Mouse (Mus musculus) natural killer cell, adult 2 months (primary cell): ENCODE measurements around the gene Itpk1.
A peak's percentile ranks its signal among the peaks of the same experiment; 100 is the strongest.

Experiments used
- DNase-seq, 2 experiments: peaks; one replicate each; pipeline ENCODE4 v3.0.0; 2022; ENCODE audit warnings: low spot score in 2 of 2

The Itpk1 gene

DNA sequence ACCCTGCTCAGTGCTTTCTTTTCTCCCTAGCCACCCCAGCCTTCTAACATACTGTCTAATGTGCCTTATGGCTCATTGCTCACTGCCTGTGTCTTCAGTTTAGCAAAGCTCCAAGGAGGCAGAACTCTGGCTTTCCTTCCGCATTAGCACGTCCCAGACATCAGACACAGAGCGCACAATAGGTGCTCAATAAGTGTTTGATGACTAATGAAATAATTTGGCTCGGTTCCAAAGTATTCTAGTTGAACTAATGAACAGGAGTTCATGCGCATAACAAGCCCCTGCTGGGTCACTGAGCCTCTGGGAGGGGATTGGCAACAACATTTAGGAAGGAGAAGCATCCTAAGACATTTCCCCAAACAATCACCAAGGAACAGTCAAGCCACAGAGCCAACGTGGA lies 152.7 kb downstream of the Itpk1 start:
- DNase-seq = no peak

DNA sequence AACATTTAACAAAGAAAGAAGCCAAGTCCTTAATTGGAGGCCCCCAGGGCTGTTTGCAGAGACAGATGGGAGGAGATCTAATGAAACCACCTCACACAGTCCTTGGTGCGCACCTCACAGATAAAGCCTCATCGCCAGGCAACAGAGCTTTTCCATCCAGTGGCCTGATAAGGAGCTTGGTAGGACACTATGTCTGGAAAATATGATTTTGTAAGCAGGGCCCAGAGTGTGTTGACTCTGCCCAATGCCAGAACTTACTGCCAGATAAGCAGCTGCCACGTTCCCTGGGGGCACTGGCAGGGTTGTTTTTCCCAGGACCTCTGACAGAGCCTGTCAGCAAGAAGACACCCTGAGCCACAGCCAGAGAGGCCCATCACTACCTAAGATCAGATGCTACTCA lies 153.5 kb downstream of the Itpk1 start:
- no peak for DNase-seq

DNA sequence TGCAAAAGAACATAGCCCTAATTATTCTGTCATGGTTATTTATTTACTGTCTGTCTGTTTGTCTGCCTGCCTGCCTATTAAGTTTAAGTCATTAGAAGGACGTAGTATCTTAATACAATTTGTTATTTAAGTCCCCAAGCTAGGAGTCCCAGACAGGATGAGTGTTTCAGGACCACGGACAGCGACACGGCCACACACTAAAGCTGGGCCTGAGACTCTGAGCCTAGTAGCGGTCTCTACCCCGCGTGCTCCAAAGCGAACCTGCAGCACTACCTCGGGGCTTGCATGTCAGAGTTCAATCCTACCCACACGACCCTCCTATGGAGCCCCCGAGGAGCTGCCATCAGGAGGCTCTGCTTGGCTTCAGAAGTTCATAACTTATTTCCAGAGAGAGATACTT lies 154.2 kb downstream of the Itpk1 start:
- peak; percentile 32 to 42 for DNase-seq

DNA sequence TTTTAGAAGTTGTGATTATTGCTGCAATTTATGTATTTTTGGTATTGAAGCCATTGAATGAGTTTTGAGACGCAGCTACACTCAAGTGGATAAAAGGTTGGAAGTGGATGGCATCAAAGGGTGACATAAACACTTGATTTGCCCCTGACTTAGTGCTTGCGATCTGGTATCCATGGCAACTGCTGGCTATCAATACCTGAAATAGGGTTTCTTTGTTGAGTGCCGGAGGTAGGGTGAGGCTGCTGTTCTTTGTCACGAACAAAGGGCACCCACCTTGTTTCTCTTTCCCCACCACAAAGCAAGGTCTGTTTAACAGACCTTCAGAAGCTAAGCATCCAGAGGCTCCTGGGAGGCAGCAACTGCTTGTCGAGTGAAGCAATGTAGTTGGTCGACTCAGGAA lies 159.6 kb downstream of the Itpk1 start:
- no peak for DNase-seq

DNA sequence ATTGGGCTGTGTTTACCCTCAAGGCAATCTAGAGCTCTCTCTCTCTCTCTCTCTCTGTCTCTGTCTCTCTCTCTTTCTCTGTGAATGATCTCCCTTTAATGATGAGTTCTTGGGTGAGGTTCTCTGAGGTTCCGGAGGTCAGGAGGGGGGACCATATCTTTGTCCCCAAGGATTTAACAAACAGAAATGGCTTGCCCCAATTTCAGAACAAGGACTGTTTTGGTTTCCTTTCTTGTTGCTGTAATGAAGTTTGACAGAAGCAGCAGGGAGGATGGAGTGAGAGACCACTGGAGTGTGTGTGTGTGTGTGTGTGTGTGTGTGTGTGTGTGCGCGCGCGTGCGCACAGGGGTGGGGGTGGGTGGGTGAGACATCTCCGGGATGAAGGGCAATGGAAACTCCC lies 163.6 kb downstream of the Itpk1 start:
- DNase-seq = no peak

DNA sequence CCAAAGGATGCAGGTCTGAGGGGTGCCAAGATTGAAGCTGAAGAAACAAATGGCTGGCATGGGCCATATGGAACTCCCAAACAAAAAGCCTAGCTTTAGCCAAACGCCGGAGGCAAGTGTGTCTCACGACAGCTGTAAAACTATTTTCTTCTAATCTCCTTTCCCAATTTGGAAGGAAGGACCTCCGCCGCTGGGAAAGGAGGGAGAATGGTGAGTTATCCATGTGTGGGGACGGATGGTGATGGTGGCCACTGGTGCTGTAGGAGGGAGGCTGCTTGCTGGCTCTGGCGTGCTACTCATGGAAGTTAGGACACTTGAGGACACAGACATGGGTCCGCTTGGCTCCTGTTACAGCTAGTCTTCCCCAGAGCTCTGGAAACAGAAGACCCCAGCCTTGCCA lies 164.5 kb downstream of the Itpk1 start:
- DNase-seq = no peak

DNA sequence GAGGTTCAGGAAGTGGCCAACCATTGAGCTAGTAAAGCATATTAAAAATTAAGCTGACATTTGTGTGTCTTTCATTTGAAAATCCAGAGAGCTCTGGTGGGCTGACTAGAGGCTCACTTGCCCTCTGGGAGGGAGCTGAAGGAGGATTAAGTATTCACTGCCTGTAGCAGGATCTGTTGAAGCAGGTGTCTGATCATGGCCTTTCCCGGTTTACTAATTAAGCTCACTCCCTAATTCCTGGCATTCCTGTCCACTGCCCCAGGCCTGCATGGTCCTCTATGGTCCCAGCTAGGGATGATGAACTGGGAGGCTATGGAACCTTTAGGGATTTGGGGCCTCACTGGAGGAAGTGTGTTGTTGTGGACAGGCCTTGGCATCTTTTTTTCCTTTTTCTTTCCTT lies 168.9 kb downstream of the Itpk1 start:
- DNase-seq = no peak

DNA sequence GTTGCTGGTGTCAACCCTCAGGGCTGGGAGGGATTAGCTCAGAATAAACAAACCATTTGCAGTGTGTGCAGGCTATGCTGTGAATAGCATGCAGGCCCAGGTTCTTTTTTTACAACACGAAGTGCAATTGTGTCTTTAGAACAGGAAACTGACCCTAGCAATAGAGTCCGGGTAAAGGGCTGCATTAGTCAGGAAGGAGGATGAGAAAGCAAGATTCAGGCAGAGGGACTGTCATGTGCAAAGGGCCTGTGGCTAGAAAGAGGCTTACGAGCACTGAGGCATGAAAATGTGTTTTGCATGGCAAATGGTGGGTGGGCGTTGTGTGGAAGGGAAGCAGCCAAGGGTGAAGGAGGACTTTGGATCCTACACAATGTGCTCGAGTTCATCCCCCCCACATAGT lies 176.7 kb downstream of the Itpk1 start:
- no peak for DNase-seq

DNA sequence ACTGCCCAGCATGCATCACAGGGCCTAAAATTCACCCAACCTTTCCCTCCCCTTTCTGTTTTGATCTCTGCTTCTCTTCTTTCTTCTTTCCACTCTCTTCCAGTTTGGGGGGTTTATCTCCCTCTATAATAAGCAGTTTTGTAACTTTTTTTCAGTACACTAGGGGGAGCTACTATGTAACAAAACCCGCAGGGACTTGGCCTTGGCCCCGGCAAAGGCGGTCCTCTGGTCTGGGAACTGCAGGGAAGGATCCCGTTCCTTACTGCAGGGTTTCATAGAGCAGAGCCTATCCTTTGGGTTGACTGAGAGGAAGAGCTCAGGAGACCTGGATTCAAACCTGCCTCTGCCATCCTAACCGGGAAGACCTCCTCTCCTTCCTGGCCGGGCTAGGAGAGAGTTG lies 180.0 kb downstream of the Itpk1 start:
- DNase-seq = no peak

DNA sequence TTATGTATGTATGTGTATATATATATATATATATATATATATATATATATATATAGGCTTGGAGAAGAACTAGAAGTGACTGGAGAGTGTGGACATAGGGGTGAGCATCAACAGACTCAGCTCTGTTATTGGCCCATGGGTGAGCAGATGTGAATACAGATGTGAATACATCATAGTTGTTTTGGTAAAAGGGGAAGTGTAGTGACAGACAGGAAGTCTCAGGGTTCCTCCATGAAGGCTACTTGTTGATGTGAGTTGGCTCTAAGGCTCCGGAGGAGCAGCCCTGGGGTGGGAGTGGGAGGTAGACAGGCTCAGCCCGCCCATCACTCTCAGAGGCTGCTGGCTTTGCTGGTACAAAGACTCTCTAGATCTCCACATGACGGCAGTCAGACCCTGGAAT lies 180.5 kb downstream of the Itpk1 start:
- no peak for DNase-seq

DNA sequence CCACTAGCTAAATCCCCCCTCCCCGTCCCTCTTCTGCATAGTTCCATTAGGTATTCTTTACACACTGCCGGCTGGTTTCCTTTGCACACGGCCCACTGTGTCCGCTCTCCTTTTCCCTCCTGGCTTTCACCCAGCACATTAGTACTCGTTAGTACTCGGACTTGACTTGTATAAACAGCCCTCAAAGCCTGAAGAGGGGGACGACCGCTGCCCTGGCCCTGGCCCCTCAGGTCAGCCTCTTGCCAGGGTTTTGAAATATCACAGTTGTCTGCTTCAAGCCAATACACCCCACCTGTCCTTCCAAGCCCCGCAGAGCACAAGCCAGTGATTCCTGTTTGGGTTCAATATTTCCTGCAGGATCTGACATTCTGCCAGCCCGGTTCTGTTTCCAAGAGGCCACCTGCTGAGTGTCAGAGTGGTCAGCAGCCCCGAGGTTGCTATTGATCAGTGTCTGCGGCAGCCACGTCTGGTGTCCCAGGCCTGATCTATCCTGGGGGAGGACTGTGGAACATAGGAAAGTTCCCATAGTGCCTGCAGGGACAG lies 182.9 kb downstream of the Itpk1 start:
- no peak for DNase-seq

DNA sequence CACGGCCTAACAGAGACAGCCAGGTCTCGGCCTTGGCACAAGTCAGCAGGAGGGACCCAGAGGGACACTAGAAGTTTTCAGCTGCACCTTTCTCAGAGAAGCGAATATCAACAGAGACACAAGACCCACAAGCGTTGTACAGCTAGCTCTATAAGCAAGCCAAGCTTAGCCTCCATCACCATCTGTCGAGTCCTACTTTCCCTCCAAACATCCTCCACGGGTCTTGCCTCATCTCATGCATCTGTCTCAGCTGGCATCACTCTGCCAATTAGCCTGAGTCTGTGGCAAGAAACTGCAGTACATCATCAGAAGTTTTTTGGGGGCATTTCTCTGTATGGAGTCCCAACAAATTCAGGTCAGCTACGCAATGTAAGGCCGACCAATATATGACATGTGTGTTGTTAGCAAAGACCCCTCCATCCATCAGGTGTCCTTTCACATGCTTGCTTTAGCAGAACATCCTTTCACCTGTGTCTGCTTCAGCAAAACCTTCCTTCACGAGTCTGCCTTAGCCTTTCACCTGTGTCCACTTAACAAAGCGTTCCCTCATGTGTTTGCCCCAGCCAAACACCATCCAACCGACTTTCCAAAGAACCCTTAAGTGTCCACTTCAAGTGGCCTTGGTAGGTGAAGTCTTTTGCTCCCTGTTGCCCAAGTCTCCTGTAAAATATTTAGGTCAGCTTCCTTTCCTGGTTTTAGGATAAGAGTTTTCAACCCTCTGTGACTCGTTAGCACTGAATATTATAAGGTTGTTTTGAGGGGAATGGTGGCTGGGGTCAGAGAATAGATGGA lies 184.6 kb downstream of the Itpk1 start:
- DNase-seq = no peak
